Mouse (Mus musculus) adrenal gland, postnatal 10 days (tissue): ENCODE results near the gene Bbs5. TPM values are rescaled to one million over a fixed set of nuclear protein-coding genes. Genes with fewer than 3 reads are reported as not detected.
A peak's percentile ranks its signal among the peaks of the same experiment; 100 is the strongest.
"Not testable (repeated sequence)": the region's sequence is repeated elsewhere in the genome, so short reads cannot be mapped to it uniquely, and the experiment has no call there.

Experiments
- DNase-seq: peaks from one replicate; pipeline ENCODE4 v3.0.0; 2021; ENCODE audit warnings: mixed read lengths
- long read RNA-seq, 2 experiments: library from polyadenylated mRNA; stranded (forward); transcript quantifications; one replicate each; pipeline ENCODE4 v2.0.0; 2021
- total RNA-seq, 2 experiments: library from RNA; stranded (reverse); gene quantifications; 2 replicates each; pipeline ENCODE4 v1.2.3; 2021

The Bbs5 gene
- 1 to 10 TPM; 7.4 to 7.7 TPM for total RNA-seq
- long read RNA-seq, experiment 1, transcript Bbs5-201 (12 exons, 1,468 nt): major isoform, 9 of 13 reads
- long read RNA-seq, experiment 1, partial matches to known transcripts: 0 of 13 reads
- long read RNA-seq, experiment 1, other reads (novel, unspliced or antisense): 4 of 13 reads
- long read RNA-seq, experiment 2, transcript Bbs5-201 (12 exons, 1,468 nt): major isoform, 7 of 9 reads
- long read RNA-seq, experiment 2, partial matches to known transcripts: 1 of 9 reads
- long read RNA-seq, experiment 2, other reads (novel, unspliced or antisense): 1 of 9 reads

- DNase-seq: peak; percentile 95
These were observed at the start of gene Bbs5 for GRCm38 (mm10) chr2:69646726-69647490. Gene Bbs5 (plus strand): TSS chr2:69647171.

- no peak for DNase-seq
These were observed 43.1 kb upstream of the Bbs5 start for GRCm38 (mm10) chr2:69603726-69604393.

GRCm38 (mm10) chr2:69606621-69607020, 40.4 kb upstream of the Bbs5 start:
- DNase-seq: no peak

- DNase-seq: no peak
These were observed 34.7 kb upstream of the Bbs5 start for GRCm38 (mm10) chr2:69612237-69612636.

DNA sequence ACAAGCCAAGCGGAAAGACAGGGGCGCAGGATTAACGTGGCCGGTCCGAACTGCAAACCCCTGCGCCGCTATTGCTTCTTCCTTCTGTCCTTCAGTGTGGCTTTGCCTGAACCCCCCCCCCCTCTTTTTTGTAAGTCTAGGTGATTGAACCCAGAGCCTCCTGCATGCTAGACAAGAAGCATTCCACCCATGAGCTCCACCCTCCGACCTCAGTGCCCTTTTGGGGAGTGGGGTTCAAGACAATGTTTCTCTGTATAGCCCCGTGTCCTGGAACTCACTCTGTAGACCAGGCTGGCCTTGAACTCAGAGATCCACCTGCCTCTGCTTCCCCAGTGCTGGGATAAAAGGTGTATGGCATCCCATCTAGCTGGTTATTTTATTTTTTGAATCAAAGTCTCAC, 34.3 kb upstream of the Bbs5 start:
- no peak for DNase-seq

DNA sequence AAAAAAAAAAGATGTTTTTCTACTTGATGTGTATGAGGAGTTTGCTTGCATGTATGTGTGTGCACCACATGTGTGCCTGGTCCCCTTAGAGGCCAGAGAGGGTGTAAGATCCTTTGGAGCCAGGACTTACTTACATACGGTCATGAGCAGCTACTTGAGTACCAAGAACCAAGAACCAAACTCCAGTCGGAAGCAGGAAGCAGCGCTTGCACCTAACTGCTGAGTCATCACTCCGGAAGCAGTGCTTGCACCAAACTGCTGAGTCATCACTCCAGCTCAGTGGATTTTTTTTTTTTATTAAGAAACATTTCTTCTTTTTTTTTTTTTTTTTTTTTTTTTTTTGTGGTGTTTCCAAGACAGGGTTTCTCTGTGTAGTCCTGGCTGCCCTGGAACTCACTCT, 33.7 kb upstream of the Bbs5 start:
- DNase-seq: peak; percentile 14

GRCm38 (mm10) chr2:69618336-69618735, 28.6 kb upstream of the Bbs5 start:
- no peak for DNase-seq

DNA sequence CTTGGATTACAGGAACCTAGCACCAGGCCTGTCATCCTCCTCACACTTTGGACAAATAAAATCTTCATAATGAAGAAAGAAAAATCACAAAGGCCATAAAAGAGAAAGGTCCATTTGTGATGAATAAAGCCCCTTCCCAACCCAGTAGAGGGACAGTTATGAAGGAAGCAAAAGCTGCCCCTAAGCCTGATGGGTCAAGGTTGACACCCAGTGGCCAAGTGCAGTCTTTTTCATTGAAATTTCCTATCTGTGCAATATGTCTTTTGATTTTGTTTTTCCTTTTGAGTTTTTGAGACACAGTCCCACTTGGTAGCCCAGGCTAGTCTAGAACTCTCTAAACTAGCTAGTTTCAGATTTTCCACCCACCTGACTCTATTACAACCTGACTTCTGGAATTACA, 27.7 kb upstream of the Bbs5 start:
- no peak for DNase-seq

DNA sequence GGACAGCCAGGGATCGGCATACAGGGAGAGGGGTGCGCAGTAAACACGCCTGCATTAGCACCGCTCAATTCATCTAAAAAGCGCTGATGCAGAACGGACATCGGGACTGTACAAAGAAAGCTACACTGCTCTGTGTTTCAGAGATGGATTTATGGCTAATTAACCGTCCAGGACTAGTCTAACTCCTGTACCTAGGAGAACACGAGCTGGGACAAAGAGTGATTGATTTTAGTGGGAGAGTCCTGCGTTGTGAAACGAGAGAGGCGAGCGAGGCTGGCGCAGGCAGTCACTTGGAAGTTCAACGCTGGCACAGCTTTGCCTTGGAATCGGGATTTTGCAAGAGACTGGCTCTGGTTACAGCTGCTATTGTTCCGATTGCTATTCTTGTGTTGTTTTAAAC, 17.8 kb upstream of the Bbs5 start:
- DNase-seq: peak; percentile 54

DNA sequence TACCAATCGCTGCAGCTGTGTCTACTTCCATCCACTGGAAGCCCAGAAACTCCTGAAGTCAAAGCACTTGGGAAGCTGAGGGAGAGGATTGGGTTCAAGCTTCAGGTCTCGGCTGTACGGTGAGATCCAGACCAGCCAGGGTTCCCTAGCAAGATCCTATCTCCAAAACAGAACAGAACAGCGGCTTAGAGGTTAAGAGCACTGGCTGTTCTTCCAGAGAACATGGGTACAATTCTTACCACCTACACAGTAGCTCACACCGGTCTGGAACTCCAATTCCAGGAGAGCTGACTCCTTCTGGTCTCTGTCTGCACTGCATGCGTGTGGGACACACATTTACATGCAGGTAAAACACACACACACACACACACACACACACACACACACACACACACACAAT, 17.1 kb upstream of the Bbs5 start:
- no peak for DNase-seq

DNA sequence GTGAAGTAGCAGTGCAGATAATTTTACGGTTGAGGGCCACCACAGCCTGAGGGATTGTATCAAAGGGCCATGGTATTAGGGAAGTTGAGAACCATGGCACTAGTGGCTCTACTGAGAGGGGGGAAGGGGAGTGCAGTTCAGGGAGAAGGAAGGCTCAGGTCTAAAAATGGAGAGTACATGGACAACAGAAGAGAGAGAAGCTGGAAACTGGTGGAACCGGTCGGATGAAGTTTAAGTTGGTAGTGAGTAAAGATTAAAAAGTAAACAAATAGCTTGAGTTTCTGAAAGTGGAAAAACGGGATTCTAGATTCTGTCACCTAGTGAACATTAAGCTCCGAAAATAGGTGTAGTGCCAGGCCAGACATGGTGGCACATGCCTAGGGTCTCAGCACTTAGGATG, 16.2 kb upstream of the Bbs5 start:
- no peak for DNase-seq

GRCm38 (mm10) chr2:69631449-69631848, 15.5 kb upstream of the Bbs5 start:
- DNase-seq: peak; percentile 12

DNA sequence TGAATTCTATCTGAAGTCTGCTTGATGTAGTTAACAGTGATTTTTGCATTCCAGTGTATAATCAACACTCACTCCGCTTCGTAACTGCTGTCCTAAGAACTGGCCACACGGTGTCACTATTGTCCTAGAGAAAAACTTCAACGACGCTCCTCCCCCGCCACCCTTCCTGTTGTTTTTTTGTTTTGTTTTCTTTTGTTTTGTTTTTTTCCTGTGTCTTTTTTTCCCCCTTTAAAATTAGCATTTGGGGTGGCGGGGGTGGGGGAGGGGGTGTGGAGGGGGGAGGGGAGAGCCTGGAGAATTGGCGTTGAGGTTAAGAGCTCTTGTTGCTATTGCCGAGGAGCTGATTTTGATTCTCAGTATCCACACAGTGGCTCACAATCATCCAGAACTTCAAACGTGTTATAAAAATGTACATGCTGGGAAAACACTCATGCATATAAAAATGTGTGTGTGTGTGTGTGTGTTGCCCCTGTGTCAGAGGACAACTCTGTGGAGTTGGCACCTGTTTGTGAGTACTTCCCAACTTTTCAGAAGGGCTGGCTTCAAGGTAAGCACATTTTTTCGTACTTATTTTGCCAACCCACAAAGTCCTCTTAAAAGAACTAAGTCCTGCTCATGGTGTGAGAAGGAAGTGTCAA, 11.8 kb upstream of the Bbs5 start:
- peak; percentile 65 for DNase-seq

DNA sequence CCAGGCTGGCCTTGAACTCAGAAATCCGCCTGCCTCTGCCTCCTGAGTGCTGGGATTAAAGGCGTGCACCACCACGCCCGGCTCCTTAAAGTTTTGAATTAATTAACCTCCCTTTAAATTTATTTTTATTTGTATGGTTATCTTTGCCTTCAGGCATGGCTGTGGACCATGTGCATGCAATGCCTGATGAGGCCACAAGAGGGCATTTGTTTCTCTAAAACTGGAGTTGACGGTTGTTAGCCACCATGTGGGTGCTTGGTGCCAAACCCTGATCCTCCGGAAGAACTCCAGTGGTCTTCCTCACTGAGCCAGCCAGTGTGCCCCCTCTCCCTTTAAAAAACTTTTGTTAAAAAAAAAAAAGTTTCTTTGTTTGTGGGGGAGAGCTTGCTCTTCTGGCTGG, 11.2 kb upstream of the Bbs5 start:
- DNase-seq: peak; percentile 54

DNA sequence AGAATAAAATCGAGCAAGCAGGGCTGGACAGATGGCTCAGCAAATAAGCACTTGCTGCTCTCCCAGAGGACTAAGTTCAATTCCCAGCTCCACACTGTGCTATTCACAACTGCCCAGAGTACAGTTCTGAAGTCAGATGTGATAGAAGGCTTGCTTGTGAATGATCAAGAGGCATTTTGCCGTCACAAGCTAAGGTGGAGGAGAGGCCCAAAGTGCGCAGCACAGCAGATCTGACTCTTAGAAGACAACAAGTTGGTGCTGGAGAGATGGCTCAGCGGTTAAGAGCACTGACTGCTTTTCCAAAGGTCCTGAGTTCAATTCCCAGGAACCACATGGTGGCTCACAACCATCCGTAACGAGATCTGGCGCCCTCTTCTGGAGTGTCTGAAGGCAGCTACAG, 9.0 kb upstream of the Bbs5 start:
- not testable (repeated sequence) for DNase-seq

DNA sequence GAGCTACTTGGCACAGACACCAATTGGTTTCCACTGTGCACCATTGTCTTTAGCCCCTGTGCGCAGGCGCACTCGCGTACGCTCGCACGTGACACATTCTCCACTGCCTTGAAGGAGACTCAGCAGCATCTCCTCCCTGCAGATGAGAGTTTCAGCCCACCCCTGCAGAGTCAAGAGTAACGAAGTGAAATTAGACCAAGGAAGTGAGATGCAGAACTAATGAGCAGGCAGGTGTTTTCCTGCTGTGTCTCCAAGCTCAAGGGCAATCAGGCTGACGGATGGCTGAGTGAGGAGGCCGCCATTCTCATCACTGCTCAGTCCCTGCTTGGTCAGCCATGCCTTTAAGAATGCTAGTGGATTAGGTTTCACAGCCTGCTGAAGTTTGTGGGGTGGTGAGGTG, 6.9 kb upstream of the Bbs5 start:
- DNase-seq: no peak

GRCm38 (mm10) chr2:69644968-69645617, 1.9 kb upstream of the Bbs5 start:
- no peak for DNase-seq

GRCm38 (mm10) chr2:69649716-69650115, 2.7 kb downstream of the Bbs5 start:
- no peak for DNase-seq

DNA sequence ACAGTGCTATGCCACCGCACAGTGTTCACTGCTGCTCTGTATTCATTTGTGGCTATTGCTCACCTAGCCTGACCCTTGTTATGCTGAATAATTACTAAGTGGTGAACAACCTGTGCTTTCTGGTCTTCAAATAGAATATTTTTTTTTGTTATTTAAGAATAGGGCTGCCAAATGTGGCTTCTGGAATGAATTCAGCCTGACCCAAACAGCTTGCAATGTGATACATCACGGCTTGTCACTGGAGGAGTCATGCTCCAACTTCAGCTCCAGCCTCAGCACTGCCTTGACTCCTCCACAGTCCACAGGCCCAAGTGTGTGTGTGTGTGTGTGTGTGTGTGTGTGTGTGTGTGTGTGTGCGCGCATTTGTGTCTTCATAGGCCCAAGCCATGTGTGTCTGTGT, 12.4 kb downstream of the Bbs5 start:
- DNase-seq: no peak

- DNase-seq: no peak
These were observed 17.0 kb downstream of the Bbs5 start for GRCm38 (mm10) chr2:69663827-69664476.

GRCm38 (mm10) chr2:69667656-69668055, 20.7 kb downstream of the Bbs5 start:
- DNase-seq: no peak

GRCm38 (mm10) chr2:69668414-69668813, 21.4 kb downstream of the Bbs5 start:
- no peak for DNase-seq
